Mouse (Mus musculus) cerebellum, adult 9-10 months (tissue): Measurements from ENCODE around the gene Krtap6-2.

Source experiments
- DNase-seq: peaks from one replicate; pipeline ENCODE4 v3.0.0; 2022

Krtap6-2 gene

GRCm38 (mm10) chr16:89420011-89420410 is at the start of gene Krtap6-2:
TSS of gene Krtap6-2 (minus strand) at chr16:89420111.
- DNase-seq = no peak

GRCm38 (mm10) chr16:89461189-89461588 is 41.3 kb upstream of the Krtap6-2 start:
- no peak for DNase-seq

- DNase-seq = no peak
These were observed 9.7 kb upstream of the Krtap6-2 start for GRCm38 (mm10) chr16:89429586-89429985.

GRCm38 (mm10) chr16:89425310-89425709 is 5.4 kb upstream of the Krtap6-2 start:
- no peak for DNase-seq

- no peak for DNase-seq
These were observed 3.6 kb downstream of the Krtap6-2 start for GRCm38 (mm10) chr16:89416311-89416710.

GRCm38 (mm10) chr16:89410345-89411068 is 9.4 kb downstream of the Krtap6-2 start:
- no peak for DNase-seq

- DNase-seq = no peak
These were observed 16.1 kb downstream of the Krtap6-2 start, which contains the start of gene Krtap21-1 for GRCm38 (mm10) chr16:89403768-89404167. TSS of gene Krtap21-1 (minus strand) at chr16:89403868.

GRCm38 (mm10) chr16:89372734-89373461 is 47.0 kb downstream of the Krtap6-2 start:
- no peak for DNase-seq
